Mouse (Mus musculus) CH12.LX (cell line): ENCODE measurements around the gene Nsmce1. TPM values are rescaled to one million over a fixed set of nuclear protein-coding genes. Genes with fewer than 3 reads are reported as not detected.
"Not testable (repeated sequence)": the region's sequence is repeated elsewhere in the genome, so short reads cannot be mapped to it uniquely, and the experiment has no call there.

ENCODE experiments used
- DNase-seq: peaks from one replicate; pipeline ENCODE4 v3.0.0-alpha.2; 2013; ENCODE audit errors: extremely low read depth
- H3K27ac ChIP-seq: 2 replicates; pipeline ENCODE4 v1.5.1; 2012; ENCODE audit warnings: low read depth, mild to moderate bottlenecking, control low read depth, moderate library complexity; ENCODE audit not compliant: insufficient read depth
- H3K27me3 ChIP-seq: replicated peaks from 2 replicates; pipeline ENCODE3; 2012; ENCODE audit warnings: inconsistent platforms
- H3K36me3 ChIP-seq, 2 experiments: replicated peaks in 1 of 2; 2 replicates each; pipeline versions ENCODE3 to v1.6.1; 2012; ENCODE audit warnings: inconsistent platforms in 1 of 2, low read length in 1 of 2, mild to moderate bottlenecking in 1 of 2, mixed read lengths in 1 of 2, moderate library complexity in 1 of 2; ENCODE audit not compliant: control insufficient read depth in 1 of 2, insufficient read depth in 1 of 2
- H3K4me1 ChIP-seq, 2 experiments: 2 replicates each; pipeline ENCODE4 v1.6.1; 2012; ENCODE audit warnings: inconsistent platforms in 1 of 2, moderate library complexity in 1 of 2; ENCODE audit not compliant: insufficient read depth in 2 of 2, control insufficient read depth in 1 of 2
- H3K4me2 ChIP-seq: 2 replicates; pipeline ENCODE4 v1.6.1; 2012; ENCODE audit warnings: low read depth, mild to moderate bottlenecking, control low read depth; ENCODE audit not compliant: poor library complexity, insufficient read depth, severe bottlenecking
- H3K4me3 ChIP-seq, 3 experiments: fragments of 150-350 bp in 1 of 3; sonication (generic) in 1 of 3; replicated peaks in 1 of 3; 2 replicates each; pipeline versions ENCODE3 to v1.5.1; 2011 to 2012; ENCODE audit warnings: low read depth in 2 of 3, low read length in 2 of 3, mild to moderate bottlenecking in 2 of 3, moderate library complexity in 2 of 3, control low read depth in 1 of 3, improper control_type of control experiment in 1 of 3, inconsistent platforms in 1 of 3, mixed read lengths in 1 of 3; ENCODE audit not compliant: poor library complexity in 1 of 3
- H3K79me2 ChIP-seq: replicated peaks from 2 replicates; pipeline ENCODE4 v1.6.1; 2012; ENCODE audit warnings: mild to moderate bottlenecking, moderate library complexity; ENCODE audit not compliant: control insufficient read depth, poor library complexity, insufficient read depth, severe bottlenecking; ENCODE audit errors: extremely low read depth
- H3K9ac ChIP-seq: 2 replicates; pipeline ENCODE4 v1.6.1; 2012; ENCODE audit warnings: low read depth, mild to moderate bottlenecking, control low read depth, moderate library complexity; ENCODE audit not compliant: insufficient read depth
- H3K9me3 ChIP-seq: replicated peaks from 2 replicates; pipeline ENCODE3; 2012; ENCODE audit warnings: low read length, inconsistent platforms, mixed read lengths
- BHLHE40 ChIP-seq: IDR thresholded peaks from 2 replicates; pipeline ENCODE4 v1.6.1; 2011; ENCODE audit warnings: mild to moderate bottlenecking, low read depth, low read length, improper control_type of control experiment
- MAFK ChIP-seq: IDR thresholded peaks from 2 replicates; pipeline ENCODE4 v1.6.1; 2011; ENCODE audit warnings: low read length, improper control_type of control experiment; ENCODE audit not compliant: insufficient replicate concordance
- MXI1 ChIP-seq: IDR thresholded peaks from 2 replicates; pipeline ENCODE4 v1.6.1; 2011; ENCODE audit warnings: mild to moderate bottlenecking, low read depth, low read length, improper control_type of control experiment
- RAD21 ChIP-seq: IDR thresholded peaks from 2 replicates; pipeline ENCODE4 v1.6.1; 2011; ENCODE audit warnings: low read depth, mild to moderate bottlenecking, low read length, improper control_type of control experiment, moderate library complexity
- ZC3H11A ChIP-seq: IDR thresholded peaks from 2 replicates; pipeline ENCODE4 v1.6.1; 2012; ENCODE audit warnings: low read depth, mild to moderate bottlenecking, inconsistent platforms, low read length, improper control_type of control experiment
- dilution Hi-C: fragments of 300-500 bp; cut with MboI; formaldehyde crosslinking; loops from 2 replicates; pipeline ENCODE4 v1.14.3; 2020; ENCODE audit warnings: low sequenced_read_pairs; ENCODE audit not compliant: extremely low pct_unique_long_range_greater_than_20kb, extremely low pct_ligation_motif_present
- in situ Hi-C: fragments of 300-500 bp; cut with MboI; formaldehyde crosslinking; loops from 3 replicates; pipeline ENCODE4 v1.14.3; 2019; ENCODE audit warnings: low sequenced_read_pairs, low pct_ligation_motif_present, low pct_unique_long_range_greater_than_20kb, mixed read lengths
- polyA plus RNA-seq: library from polyadenylated mRNA; unstranded; fragments of >175 nt; gene quantifications from 2 replicates; pipeline ENCODE4 v1.2.1, GENCODE M21; 2012; ENCODE audit warnings: low read depth; ENCODE audit not compliant: insufficient read length
- total RNA-seq, 2 experiments: library from RNA; depleted of rRNA; stranded (reverse); fragments of 300-350 nt in 1 of 2; fragments of >200 nt in 1 of 2; gene quantifications; 2 replicates each; pipeline ENCODE4 v1.2.3; 2012 to 2014

Nsmce1 gene
- total and polyA plus RNA-seq, 3 experiments = 52.0 to 74.8 (median 61.9) TPM

DNA sequence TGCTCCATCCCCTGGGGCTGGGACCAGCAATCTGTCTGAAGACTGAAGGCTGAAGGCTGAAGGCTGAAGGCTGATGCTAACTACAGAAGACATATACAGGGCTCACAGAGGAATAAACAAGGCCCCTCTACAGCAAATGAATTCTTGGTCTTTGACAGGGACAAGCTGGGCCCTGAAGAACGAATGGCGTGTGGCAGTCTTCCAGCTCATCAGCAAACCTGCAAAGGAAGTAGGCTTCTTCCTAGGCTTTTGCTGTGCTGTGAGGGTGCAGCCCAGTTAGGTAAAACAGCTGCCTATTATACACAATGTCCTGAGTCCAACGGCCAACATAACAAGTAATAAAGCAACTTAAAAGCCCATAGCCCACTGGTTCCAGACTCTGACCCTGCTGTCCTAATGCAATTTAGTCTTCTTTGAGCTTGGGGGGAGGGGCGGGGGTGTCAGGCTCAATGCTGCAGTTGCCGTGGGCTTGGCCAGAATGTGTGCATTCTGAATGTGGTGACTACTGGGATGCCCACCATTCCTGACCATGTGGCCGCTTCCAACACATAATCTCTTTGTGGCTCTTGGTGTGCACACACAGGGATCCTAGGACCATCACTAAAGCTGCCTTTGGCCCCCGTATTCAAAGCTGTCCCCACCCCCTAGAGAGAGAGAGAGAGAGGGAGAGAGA lies 61.1 kb downstream of the Nsmce1 start:
- no peak for DNase-seq
- Histone ChIP-seq H3K27ac (no peak overlapping the region), H3K9me3 (peaks cover 15% of the 10 kb centered on the region), H3K79me2 (no peaks in the 10 kb centered on the region), H3K9ac (no peak overlapping the region), H3K4me2 (no peak overlapping the region), H3K4me3 (no peak overlapping the region), H3K36me3 (no peaks in the 10 kb centered on the region), H3K27me3 (peaks cover 57% of the 10 kb centered on the region), H3K4me1 (no peaks in the 10 kb centered on the region)
- in situ Hi-C loops (no loop called here), dilution Hi-C loops (no loop called here)
- no peak for TF ChIP-seq MAFK
- TF ChIP-seq RAD21 = no peak
- TF ChIP-seq MXI1 = no peak
- TF ChIP-seq BHLHE40 = no peak

- H3K9ac ChIP-seq, H3K4me1 ChIP-seq, H3K36me3 ChIP-seq, H3K79me2 ChIP-seq, H3K27ac ChIP-seq, in situ Hi-C loops, dilution Hi-C loops, H3K4me2 ChIP-seq, DNase-seq, H3K4me3 ChIP-seq: not testable (repeated sequence)
- H3K27me3 ChIP-seq = peaks cover 44% of the 10 kb centered on the region
- H3K9me3 ChIP-seq = peaks cover 19% of the 10 kb centered on the region
These were observed 62.4 kb downstream of the Nsmce1 start for GRCm38 (mm10) chr7:125428816-125429500.

GRCm38 (mm10) chr7:125428381-125428780 lies 63.0 kb downstream of the Nsmce1 start:
- no peak overlapping the region for H3K4me3 ChIP-seq
- H3K27me3 ChIP-seq = peaks cover 38% of the 10 kb centered on the region
- no peak overlapping the region for H3K27ac ChIP-seq
- peaks cover 19% of the 10 kb centered on the region for H3K9me3 ChIP-seq
- DNase-seq = no peak
- H3K36me3 ChIP-seq = no peaks in the 10 kb centered on the region
- TF ChIP-seq ZC3H11A (no peak), RAD21 (no peak)
- no peak overlapping the region for H3K9ac ChIP-seq
- in situ Hi-C loops (no loop called here), dilution Hi-C loops (no loop called here)
- no peaks in the 10 kb centered on the region for H3K79me2 ChIP-seq
- H3K4me1 ChIP-seq = peaks cover 0 to under 1% of the 10 kb centered on the region in 2 experiments; a peak in 2 of 4 replicates
- H3K4me2 ChIP-seq = no peak overlapping the region
